Comparison of ENCODE assay signal across 8 mouse cellular contexts in the genomic region with DNA sequence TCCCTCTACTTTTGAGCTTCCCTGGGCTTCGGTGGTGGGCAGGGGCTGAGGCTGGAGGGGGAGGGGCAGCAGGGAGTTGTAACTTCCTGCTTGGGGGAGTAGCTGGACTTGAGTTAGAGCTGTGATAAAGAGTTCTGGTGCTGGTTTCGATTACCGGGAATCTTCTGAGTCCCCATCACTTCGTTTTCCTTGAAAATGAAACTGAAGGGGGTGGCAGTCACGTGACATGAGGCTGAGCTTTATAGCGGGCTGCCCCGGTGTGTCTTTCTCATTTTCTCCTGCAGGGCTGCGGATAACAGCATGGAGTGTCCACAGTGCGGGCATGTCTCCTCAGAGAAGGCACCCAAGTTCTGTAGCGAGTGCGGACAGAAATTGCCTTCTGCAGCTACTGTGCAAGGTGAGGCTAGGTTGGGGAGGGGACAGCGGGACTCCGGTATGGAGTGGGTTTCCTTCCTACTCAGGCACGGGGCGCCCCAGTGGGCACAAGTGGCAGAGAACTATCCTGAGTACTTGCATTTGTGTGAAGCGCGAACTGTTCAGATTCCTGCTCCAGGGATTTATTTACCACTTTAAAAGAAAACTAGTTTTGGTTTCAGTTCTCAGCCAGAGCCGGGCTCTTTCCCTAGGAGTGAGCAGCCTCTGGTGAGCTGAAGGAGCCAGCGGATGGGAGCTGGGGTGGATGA. TPM values are rescaled to one million over a fixed set of nuclear protein-coding genes. Genes with fewer than 3 reads are reported as not detected.
A peak's percentile ranks its signal among the peaks of the same experiment; 100 is the strongest.
DNase-seq lines count a peak whose midpoint lies in the region; ATAC-seq and TF ChIP-seq lines count a peak whose summit lies in the region.

A gene (plus strand): TSS at position 301 of the 683 bp plus-strand sequence.

- H3K4me3 ChIP-seq in embryonic facial prominence, embryonic 11.5 days (ENCODE audit: low read depth, low read length) = peak within 1 kb of the TSS; percentile 31
- H3K4me3 ChIP-seq in intestine, postnatal 0 days (ENCODE audit: low read depth, low read length) = peak within 1 kb of the TSS; percentile 62
- peak within 1 kb of the TSS; percentile 55 for H3K4me3 ChIP-seq in limb, embryonic 15.5 days
- peak within 1 kb of the TSS; percentile 34 for H3K4me3 ChIP-seq in midbrain, embryonic 15.5 days
- peak within 1 kb of the TSS; percentile 91 for H3K4me3 ChIP-seq in spleen, adult 2 months (ENCODE audit: extremely low read depth, insufficient read depth, insufficient read length)

- H3K9ac ChIP-seq in embryonic facial prominence, embryonic 11.5 days (replicated peaks; ENCODE audit: low read length) = peak within 1 kb of the TSS; percentile 45
- peak within 1 kb of the TSS; percentile 32 for H3K9ac ChIP-seq in intestine, postnatal 0 days (ENCODE audit: low read depth, low read length)
- peak within 1 kb of the TSS; percentile 49 for H3K9ac ChIP-seq in limb, embryonic 15.5 days
- H3K9ac ChIP-seq in midbrain, embryonic 15.5 days = 0 out of 2 replicates have a peak within 1 kb of the TSS, but pooled peaks have one; percentile 17

- H3K4me1 ChIP-seq in embryonic facial prominence, embryonic 11.5 days (ENCODE audit: control insufficient read depth, insufficient read depth, low read length) = no peaks in the 10 kb centered on the region; the same call in 1 of the 2 replicates
- peaks cover 4% of the 10 kb centered on the region; the same call in 1 of the 2 replicates for H3K4me1 ChIP-seq in intestine, postnatal 0 days (replicated peaks; ENCODE audit: control insufficient read depth, insufficient read depth, low read length)
- peaks cover 39% of the 10 kb centered on the region for H3K4me1 ChIP-seq in limb, embryonic 15.5 days
- H3K4me1 ChIP-seq in midbrain, embryonic 15.5 days = peaks cover 24% of the 10 kb centered on the region
- peaks cover 32% of the 10 kb centered on the region for H3K4me1 ChIP-seq in spleen, adult 2 months (ENCODE audit: control insufficient read depth, insufficient read depth, insufficient read length)

- no peaks in the 10 kb centered on the region for H3K36me3 ChIP-seq in embryonic facial prominence, embryonic 11.5 days (replicated peaks; ENCODE audit: control insufficient read depth, insufficient read depth, low read depth, low read length)
- H3K36me3 ChIP-seq in intestine, postnatal 0 days (ENCODE audit: control insufficient read depth, insufficient read depth) = peaks cover 13% of the 10 kb centered on the region
- no peaks in the 10 kb centered on the region for H3K36me3 ChIP-seq in limb, embryonic 15.5 days
- no peaks in the 10 kb centered on the region for H3K36me3 ChIP-seq in midbrain, embryonic 15.5 days (replicated peaks)
- no peaks in the 10 kb centered on the region for H3K36me3 ChIP-seq in spleen, adult 2 months (ENCODE audit: control insufficient read depth, insufficient read depth, low read length)

- H3K27me3 ChIP-seq in embryonic facial prominence, embryonic 11.5 days (ENCODE audit: control insufficient read depth, insufficient read depth, low read length) = peaks cover 63% of the 10 kb centered on the region
- no peaks in the 10 kb centered on the region for H3K27me3 ChIP-seq in intestine, postnatal 0 days (replicated peaks; ENCODE audit: control insufficient read depth, insufficient read depth, low read length)
- H3K27me3 ChIP-seq in limb, embryonic 15.5 days = peaks cover 53% of the 10 kb centered on the region
- peaks cover 76% of the 10 kb centered on the region for H3K27me3 ChIP-seq in midbrain, embryonic 15.5 days (replicated peaks)
- H3K27me3 ChIP-seq in spleen, adult 2 months (ENCODE audit: control insufficient read depth, insufficient read depth, low read length) = no peaks in the 10 kb centered on the region

- no peaks in the 10 kb centered on the region for H3K9me3 ChIP-seq in embryonic facial prominence, embryonic 11.5 days (replicated peaks; ENCODE audit: control insufficient read depth, low read length)
- no peaks in the 10 kb centered on the region for H3K9me3 ChIP-seq in intestine, postnatal 0 days (ENCODE audit: control insufficient read depth)
- H3K9me3 ChIP-seq in limb, embryonic 15.5 days = no peaks in the 10 kb centered on the region
- no peaks in the 10 kb centered on the region for H3K9me3 ChIP-seq in midbrain, embryonic 15.5 days

- WGBS in embryonic facial prominence, embryonic 11.5 days = under 1% methylated on average over 19 of the region's 19 CpGs
- under 1% methylated on average over 19 of the region's 19 CpGs for whole genome bisulfite sequencing in intestine, postnatal 0 days
- under 1% methylated on average over 19 of the region's 19 CpGs for WGBS in limb, embryonic 15.5 days
- WGBS in midbrain, embryonic 15.5 days = under 1% methylated on average over 19 of the region's 19 CpGs
- WGBS in spleen, adult 2 months = under 1% methylated on average over 19 of the region's 19 CpGs

- peak within 1 kb of the TSS; percentile 64 for H3K4me2 ChIP-seq in embryonic facial prominence, embryonic 11.5 days (ENCODE audit: low read depth, low read length)
- H3K4me2 ChIP-seq in intestine, postnatal 0 days (replicated peaks; ENCODE audit: low read depth) = peak within 1 kb of the TSS; percentile 83
- peak within 1 kb of the TSS; percentile 84 for H3K4me2 ChIP-seq in limb, embryonic 15.5 days
- peak within 1 kb of the TSS; percentile 54 for H3K4me2 ChIP-seq in midbrain, embryonic 15.5 days

- ATAC-seq in embryonic facial prominence, embryonic 11.5 days (replicated peaks; ENCODE audit: insufficient number of reproducible peaks, low FRiP score, low TSS enrichment, low read depth) = peak; percentile 68
- peak; percentile 59 for ATAC-seq in intestine, postnatal 0 days
- no peak for ATAC-seq in limb, embryonic 15.5 days (ENCODE audit: insufficient number of reproducible peaks, low FRiP score, low TSS enrichment, low read depth)
- ATAC-seq in midbrain, embryonic 15.5 days (replicated peaks) = no peak

- TF ChIP-seq POLR2A in spleen, adult 2 months (IDR thresholded peaks at IDR 0.05; ENCODE audit: low read depth, low read length) = peak; percentile 52

- no peak within 1 kb of the TSS for H3K27ac ChIP-seq in embryonic facial prominence, embryonic 11.5 days (replicated peaks; ENCODE audit: low read depth, low read length)
- peak within 1 kb of the TSS; percentile 89 for H3K27ac ChIP-seq in intestine, postnatal 0 days (ENCODE audit: low read depth, low read length)
- peak within 1 kb of the TSS; percentile 70 for H3K27ac ChIP-seq in limb, embryonic 15.5 days
- H3K27ac ChIP-seq in midbrain, embryonic 15.5 days = no peak within 1 kb of the TSS
- H3K27ac ChIP-seq in spleen, adult 2 months (ENCODE audit: insufficient read depth, low read length) = peak within 1 kb of the TSS; percentile 95

- TF ChIP-seq CTCF in intestine, postnatal 0 days (IDR thresholded peaks at IDR 0.05; ENCODE audit: low read depth) = peak; percentile 66
- no peak for TF ChIP-seq CTCF in spleen, adult 2 months (IDR thresholded peaks at IDR 0.05; ENCODE audit: extremely low read depth, insufficient read depth, insufficient read length, insufficient replicate concordance)

- peak; percentile 23 to 24 for DNase-seq in left cerebral cortex, adult 18-20 months (ENCODE audit: low spot score in 2 of 2)
- DNase-seq in left cerebral cortex, adult 11 months (ENCODE audit: low spot score) = no peak
- DNase-seq in embryonic facial prominence, embryonic 11.5 days (ENCODE audit: low spot score) = peak; percentile 72
- DNase-seq in heart, adult 18-20 months = peak; percentile 85 to 87
- peak; percentile 45 to 65 for DNase-seq in spleen, adult 2 months (ENCODE audit: low read depth in 1 of 2, low spot score in 2 of 2)

RNA-seq across cellular contexts. Expression of the gene that starts here (rescaled TPM):
- total RNA-seq in left cerebral cortex, adult 18-20 months (2021) = 1 to 10 TPM; 3.6 to 4.0 TPM
- polyA plus RNA-seq in embryonic facial prominence, embryonic 11.5 days (2014; fragmentation: Nextera tagmentation; extraction: Ambion mirVana) = 1.7 and 1.8 TPM in 2 replicates
- total RNA-seq in heart, adult 18-20 months (2021) = 10 to 100 TPM; 14.6 to 15.2 TPM
- polyA plus RNA-seq in intestine, postnatal 0 days (2015; fragmentation: Nextera tagmentation; extraction: Ambion mirVana) = 23.1 and 23.2 TPM in 2 replicates
- polyA plus RNA-seq in limb, embryonic 15.5 days (2015; fragmentation: Nextera tagmentation; extraction: Ambion mirVana) = 3.1 and 3.7 TPM in 2 replicates
- polyA plus RNA-seq in midbrain, embryonic 15.5 days (2015; fragmentation: Nextera tagmentation; extraction: Ambion mirVana) = 1.4 and 1.6 TPM in 2 replicates
- 27.4 and 29.1 TPM in 2 replicates for polyA plus RNA-seq in spleen, adult 2 months (2012; rRNA removed)

Comparison
In these comparisons a context has a peak if more than half of its experiments do, and no peak if none do; other contexts are left out.
1. ATAC-seq: peak in embryonic facial prominence, embryonic 11.5 days (single experiment) and intestine, postnatal 0 days (single experiment); none in limb, embryonic 15.5 days (single experiment) and midbrain, embryonic 15.5 days (single experiment).
2. H3K27ac ChIP-seq: peak in intestine, postnatal 0 days (single experiment), limb, embryonic 15.5 days (single experiment) and spleen, adult 2 months (single experiment); none in embryonic facial prominence, embryonic 11.5 days (single experiment) and midbrain, embryonic 15.5 days (single experiment).
3. H3K4me3 ChIP-seq: peak in every context shown above with its lines; median percentile 91 in spleen, adult 2 months; 62 in intestine, postnatal 0 days; 55 in limb, embryonic 15.5 days; 34 in midbrain, embryonic 15.5 days; 31 in embryonic facial prominence, embryonic 11.5 days.
4. Peak in every context shown above with its lines, with median percentiles within 50 percentile points of each other: H3K4me2 ChIP-seq and H3K9ac ChIP-seq.